Mouse (Mus musculus) left cerebral cortex, adult 2 months (tissue): ENCODE measurements at regions not wholly inside any gene's neighbourhood (a gene's known extent, or its start where the extent isn't known, plus 50 kb on each side); places are given as distances from the start of the nearest gene placed in this dataset.

Experiments used
- DNase-seq, 2 experiments: peaks; one replicate each; pipeline ENCODE4 v3.0.0; 2021 to 2022; ENCODE audit warnings: low spot score in 2 of 2, mixed read lengths in 1 of 2; ENCODE audit errors: extremely low spot score in 1 of 2
- H3K27ac ChIP-seq: fragments of 200-600 bp; 2 replicates; pipeline ENCODE4 v1.8.1; 2022
- H3K4me3 ChIP-seq: fragments of 200-600 bp; 2 replicates; pipeline ENCODE4 v1.8.1; 2022
- CTCF ChIP-seq: fragments of 200-600 bp; IDR thresholded peaks from 2 replicates; pipeline ENCODE4 v1.8.1; 2022; ENCODE audit warnings: antibody characterized with exemption, mild to moderate bottlenecking, moderate library complexity
- intact Hi-C: fragments of 180-260 bp; cut with DNase I; formaldehyde crosslinking; loops from one replicate; pipeline ENCODE4 v1.15.1; 2025

DNA sequence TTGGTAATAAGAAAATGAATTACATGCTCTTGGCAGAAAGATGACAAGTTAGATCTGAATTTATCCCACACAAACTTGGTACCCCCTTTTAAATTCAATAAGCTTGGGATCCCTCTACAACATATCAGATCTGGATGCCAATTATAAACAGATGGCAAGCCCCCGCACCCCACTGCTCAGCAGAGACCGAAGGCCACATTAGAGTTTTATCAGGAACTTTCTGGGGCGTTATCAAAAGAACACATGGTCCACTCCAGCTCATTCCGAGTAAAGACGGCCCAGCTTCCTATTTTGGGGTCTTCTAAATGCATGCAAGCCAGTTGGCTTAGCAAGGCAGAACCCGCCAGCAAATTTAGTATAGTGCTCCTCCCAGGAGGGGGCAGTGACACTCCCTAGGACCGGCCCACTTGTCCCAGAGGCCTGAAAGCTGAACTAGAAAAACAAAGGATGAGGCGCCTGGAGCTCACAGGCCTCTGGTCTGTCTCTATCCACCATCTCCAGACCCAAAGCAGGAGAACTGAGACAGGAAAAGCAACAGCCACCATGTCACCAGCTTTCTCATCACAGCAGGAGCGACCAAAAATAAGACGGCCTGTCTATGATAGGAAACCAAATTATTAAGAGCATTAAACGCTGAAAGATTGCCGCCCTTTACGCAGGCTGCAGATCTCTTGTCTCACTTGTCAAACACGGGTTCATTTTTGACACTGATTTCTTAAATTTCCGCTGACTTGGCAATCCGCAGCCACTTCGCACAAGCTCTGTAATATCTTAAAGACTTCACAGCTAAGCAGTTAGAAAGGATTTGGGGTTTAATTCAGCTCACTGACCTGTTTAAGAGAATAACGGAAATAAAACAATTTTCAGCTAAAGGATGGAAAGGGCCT, 117.2 kb upstream of the Satb2 start:
- Histone ChIP-seq H3K27ac (no peak overlapping the region), H3K4me3 (no peak overlapping the region)
- no peak for DNase-seq
- intact Hi-C loops: no loop called here
- TF ChIP-seq CTCF: no peak

- no peak for TF ChIP-seq CTCF
- H3K4me3 ChIP-seq: no peak overlapping the region
- no peak overlapping the region for H3K27ac ChIP-seq
- DNase-seq: no peak
- intact Hi-C loops: no loop called here
These were observed 117.8 kb upstream of the Satb2 start for GRCm38 (mm10) chr1:57096248-57096600.

- H3K27ac ChIP-seq: no peak overlapping the region
- no peak for TF ChIP-seq CTCF
- intact Hi-C loops: no loop called here
- H3K4me3 ChIP-seq: no peak overlapping the region
- DNase-seq: no peak
These were observed 118.3 kb upstream of the Satb2 start for GRCm38 (mm10) chr1:57096740-57097139.

- no peak for TF ChIP-seq CTCF
- intact Hi-C loops: no loop called here
- Histone ChIP-seq H3K27ac (no peak overlapping the region), H3K4me3 (no peak overlapping the region)
- DNase-seq: no peak
These were observed 122.2 kb upstream of the Satb2 start for GRCm38 (mm10) chr1:57100614-57101013.

DNA sequence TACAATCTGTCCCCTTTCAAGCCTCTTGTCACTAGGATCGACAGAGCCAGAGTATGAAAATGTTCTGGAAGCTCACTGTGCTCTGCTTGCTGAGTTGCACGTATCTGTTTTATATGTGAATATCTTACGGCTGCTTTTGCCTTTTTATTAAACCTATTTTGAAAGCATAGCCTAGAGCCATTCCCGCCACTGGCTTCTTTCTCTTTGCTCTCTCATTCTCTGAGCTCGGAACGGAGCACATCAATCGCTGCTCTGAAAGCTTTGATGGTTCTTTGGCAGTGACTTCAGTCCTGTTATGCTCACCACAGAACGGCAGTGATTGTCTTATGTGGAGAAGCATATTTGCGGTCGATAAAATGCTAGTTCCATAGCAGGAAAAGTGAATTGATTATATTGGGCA, 128.9 kb upstream of the Satb2 start:
- Histone ChIP-seq H3K27ac (no peak overlapping the region), H3K4me3 (no peak overlapping the region)
- no peak for TF ChIP-seq CTCF
- intact Hi-C loops: no loop called here
- DNase-seq: no peak

DNA sequence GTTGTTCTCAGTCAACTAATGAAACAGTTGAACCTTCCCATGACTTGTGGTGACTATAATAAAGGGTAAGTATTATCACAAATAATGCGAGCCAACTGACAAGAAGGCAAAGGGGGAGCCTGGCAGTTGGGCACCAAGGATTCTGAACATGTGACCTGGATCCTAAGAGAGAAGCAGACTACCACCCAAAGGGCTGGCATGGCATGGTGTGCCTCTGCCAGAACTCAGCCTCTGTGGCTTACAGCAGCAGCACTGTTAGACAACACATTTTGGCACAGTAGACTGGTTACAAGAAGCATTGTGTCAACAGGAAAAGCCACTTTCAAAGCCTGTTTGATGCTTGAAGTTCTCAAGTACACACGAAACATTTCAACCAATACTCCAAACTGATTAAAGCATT, 142.2 kb upstream of the Satb2 start:
- intact Hi-C loops: no loop called here

DNA sequence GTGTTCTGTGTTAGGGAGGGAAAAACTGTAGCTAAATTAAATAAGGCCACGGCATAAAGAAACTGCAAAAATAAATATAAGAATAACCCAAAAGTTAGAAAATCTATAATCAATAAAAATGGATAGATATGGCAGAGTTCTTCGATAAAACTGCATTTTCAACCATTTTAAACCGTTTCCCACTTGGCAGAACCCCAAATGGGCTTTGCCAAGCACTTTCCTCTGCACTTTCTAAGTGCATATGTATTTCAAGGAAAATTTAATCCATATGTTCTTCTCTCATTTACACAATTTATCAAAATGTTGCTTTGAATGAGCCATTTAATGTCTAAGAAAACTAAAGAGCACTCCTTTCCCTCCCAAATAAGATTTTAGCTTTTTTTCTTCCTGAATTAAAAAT, 165.7 kb upstream of the Satb2 start:
- no peak for DNase-seq
- no peak for TF ChIP-seq CTCF
- Histone ChIP-seq H3K27ac (no peak overlapping the region), H3K4me3 (no peak overlapping the region)
- intact Hi-C loops: no loop called here

More for the DNA sequence above, 142.2 kb upstream of the Satb2 start:
- DNase-seq: no peak
- TF ChIP-seq CTCF: no peak
- Histone ChIP-seq H3K4me3 (no peak overlapping the region), H3K27ac (no peak overlapping the region)

DNA sequence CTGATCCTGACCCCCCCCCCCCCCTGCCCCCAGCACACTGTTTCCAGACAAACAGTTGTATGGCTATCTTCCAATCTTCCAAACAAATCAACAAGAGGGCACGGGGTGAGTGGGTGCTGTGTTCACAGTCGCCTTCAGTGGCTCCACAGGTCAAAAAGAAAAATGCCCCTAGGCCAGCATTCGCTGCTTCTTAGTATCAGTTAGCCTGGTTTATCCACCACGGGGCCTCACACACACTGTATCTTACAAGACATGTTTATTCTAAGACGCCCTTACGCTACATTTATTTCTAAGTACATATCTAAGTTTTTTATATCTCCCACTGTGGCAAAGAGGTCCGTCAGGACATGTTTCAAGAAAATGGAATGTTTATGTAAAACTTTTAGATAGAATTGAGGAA, 177.4 kb upstream of the Satb2 start:
- no peak for DNase-seq
- Histone ChIP-seq H3K27ac (no peak overlapping the region), H3K4me3 (no peak overlapping the region)
- intact Hi-C loops: no loop called here
- no peak for TF ChIP-seq CTCF

GRCm38 (mm10) chr1:57164443-57164842, 186.0 kb upstream of the Satb2 start:
- intact Hi-C loops: no loop called here
- H3K4me3 ChIP-seq: no peak overlapping the region
- no peak for DNase-seq
- no peak for TF ChIP-seq CTCF
- H3K27ac ChIP-seq: no peak overlapping the region

- DNase-seq: no peak
- intact Hi-C loops: no loop called here
- Histone ChIP-seq H3K27ac (no peak overlapping the region), H3K4me3 (no peak overlapping the region)
- TF ChIP-seq CTCF: no peak
These were observed 195.9 kb upstream of the Satb2 start for GRCm38 (mm10) chr1:57174289-57174890.

DNA sequence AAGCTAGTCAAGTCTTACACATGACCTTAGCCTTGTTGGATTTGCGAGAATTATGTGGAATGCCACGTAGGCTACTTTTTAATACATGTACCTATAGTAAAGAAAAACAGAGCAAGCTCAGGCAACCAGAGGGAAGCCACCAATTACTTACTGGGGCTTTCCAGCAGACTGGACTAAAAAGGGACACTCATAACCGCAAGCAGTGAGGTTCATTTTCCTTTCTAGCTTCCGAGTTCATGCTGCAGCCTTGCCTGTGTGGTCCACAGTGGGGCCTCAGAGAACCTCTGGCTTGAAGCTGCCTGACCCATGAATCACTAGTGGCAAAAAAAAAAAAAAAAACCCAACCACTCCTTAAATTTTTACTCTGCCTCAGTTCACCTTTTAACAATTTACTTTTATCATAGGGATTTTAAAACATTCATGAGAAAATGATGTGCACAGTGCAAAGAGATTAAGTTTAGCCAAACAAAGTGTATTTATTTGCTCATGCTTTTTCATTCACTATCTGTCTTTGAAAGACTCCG, 188.6 kb upstream of the 1700066M21Rik start:
- intact Hi-C loops: no loop called here
- no peak overlapping the region for H3K27ac ChIP-seq
- TF ChIP-seq CTCF: no peak

DNA sequence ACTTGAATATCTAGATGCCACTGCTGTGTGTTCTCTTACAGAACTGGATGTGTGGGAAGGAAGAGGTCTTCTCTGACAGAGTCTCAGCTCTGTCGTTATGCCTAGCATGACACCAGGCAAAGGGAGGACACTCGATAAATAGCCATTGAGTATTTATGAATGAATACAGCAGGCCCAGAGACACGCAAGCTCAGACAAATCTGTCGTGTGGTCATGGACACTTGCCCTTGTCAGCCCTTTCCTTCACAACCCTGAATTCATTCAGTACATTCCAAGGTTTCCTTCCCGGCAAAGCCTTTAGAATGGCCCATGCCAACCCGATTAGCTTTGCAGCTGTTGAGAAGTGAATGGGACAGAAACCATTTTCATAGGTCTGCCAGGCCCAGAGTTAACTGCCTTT, 176.1 kb upstream of the 1700066M21Rik start:
- no peak overlapping the region for H3K27ac ChIP-seq
- no peak for TF ChIP-seq CTCF
- H3K4me3 ChIP-seq: no peak overlapping the region
- no peak for DNase-seq
- intact Hi-C loops: no loop called here

More for the DNA sequence above, 188.6 kb upstream of the 1700066M21Rik start:
- no peak overlapping the region for H3K4me3 ChIP-seq
- no peak for DNase-seq
